Mouse (Mus musculus) lung, postnatal 0 days (tissue): ENCODE data around the gene Ksr1. TPM values are rescaled to one million over a fixed set of nuclear protein-coding genes. Genes with fewer than 3 reads are reported as not detected.

Source experiments
- ATAC-seq: fragments of 200-750 bp; cut with Nextera tagmentation; 2 replicates; pipeline ENCODE4 v1.8.0; 2017; ENCODE audit warnings: moderate library complexity
- DNase-seq: peaks from one replicate; pipeline ENCODE4 v3.0.0-alpha.2; 2016; ENCODE audit warnings: low spot score
- H3K27ac ChIP-seq: fragments of 300-500 bp; sonication (generic); 2 replicates; pipeline ENCODE4 v1.5.1; 2014; ENCODE audit warnings: antibody characterized with exemption, mild to moderate bottlenecking, low read length, mixed read lengths
- H3K27me3 ChIP-seq: fragments of 300-500 bp; sonication (generic); replicated peaks from 2 replicates; pipeline ENCODE4 v1.6.1; 2014; ENCODE audit warnings: low read length, mixed read lengths; ENCODE audit not compliant: insufficient read depth
- H3K36me3 ChIP-seq: fragments of 300-500 bp; sonication (generic); 2 replicates; pipeline ENCODE4 v1.6.1; 2014; ENCODE audit warnings: low read length, mixed read lengths; ENCODE audit not compliant: insufficient read depth
- H3K4me1 ChIP-seq: fragments of 300-500 bp; sonication (generic); 2 replicates; pipeline ENCODE4 v1.6.1; 2014; ENCODE audit warnings: antibody characterized with exemption, low read depth, low read length, mixed read lengths; ENCODE audit not compliant: insufficient read depth
- H3K4me2 ChIP-seq: fragments of 300-500 bp; sonication (generic); replicated peaks from 2 replicates; pipeline ENCODE4 v1.6.1; 2014; ENCODE audit warnings: low read depth, mild to moderate bottlenecking, low read length, moderate library complexity, mixed read lengths
- H3K4me3 ChIP-seq: fragments of 300-500 bp; sonication (generic); 2 replicates; pipeline ENCODE4 v1.5.1; 2014; ENCODE audit warnings: low read depth, low read length
- H3K9ac ChIP-seq: fragments of 300-500 bp; sonication (generic); replicated peaks from 2 replicates; pipeline ENCODE4 v1.6.1; 2014; ENCODE audit warnings: low read depth, mild to moderate bottlenecking
- H3K9me3 ChIP-seq: fragments of 300-500 bp; sonication (generic); 2 replicates; pipeline ENCODE4 v1.6.1; 2016; ENCODE audit warnings: low read length, mixed read lengths
- CTCF ChIP-seq: IDR thresholded peaks from 2 replicates; pipeline ENCODE4 v1.5.1; 2016; ENCODE audit warnings: antibody characterized with exemption, mild to moderate bottlenecking
- EP300 ChIP-seq: IDR thresholded peaks from 2 replicates; pipeline ENCODE4 v1.6.1; 2016; ENCODE audit warnings: antibody characterized with exemption, mild to moderate bottlenecking, control low read depth
- WGBS: fragments of 180-500 bp; shearing (Covaris S2); extraction: QIAGEN DNeasy Blood & Tissue Kit; methylation state at CpG from one replicate; pipeline ENCODE4 v1.1.7; 2014; 5-methylcytosine and 5-hydroxymethylcytosine counted together
- polyA plus RNA-seq: library from polyadenylated mRNA; unstranded; fragments of >200 nt; fragmentation: Nextera tagmentation; extraction: Ambion mirVana; gene quantifications from 2 replicates; pipeline ENCODE4 v1.2.1, GENCODE M21; 2015

The Ksr1 gene
- polyA plus RNA-seq, 1 experiment from 2014 or later: 2.3 TPM

DNA sequence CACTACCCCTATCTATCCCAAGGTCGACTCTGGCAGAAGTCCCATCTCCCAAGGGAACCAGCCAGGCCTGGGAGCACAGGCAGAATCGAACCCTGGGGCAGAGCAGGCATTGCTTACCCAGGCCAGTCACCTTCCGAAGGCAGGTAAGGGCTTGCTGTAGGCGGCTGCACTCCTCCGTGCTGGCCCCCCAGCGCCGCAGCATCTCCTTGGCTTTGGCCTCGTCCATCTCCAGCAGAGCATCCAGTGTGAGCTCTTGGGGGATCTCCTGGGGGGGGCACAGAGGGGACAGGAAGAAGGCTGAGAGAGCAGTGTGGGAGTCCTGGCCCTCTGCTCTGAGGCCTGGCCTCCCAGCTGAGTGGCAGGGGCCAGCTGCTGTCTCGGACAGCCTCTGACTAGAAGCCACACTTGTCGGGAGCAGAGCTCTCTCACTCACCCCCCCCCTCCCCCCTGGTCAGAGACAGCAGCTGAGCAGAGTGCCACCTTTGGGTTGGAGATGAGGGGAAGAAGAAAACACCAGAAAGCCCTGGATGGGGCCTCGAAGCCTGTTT lies 99.0 kb downstream of the Ksr1 start:
- no peak for DNase-seq
- no peaks in the 10 kb centered on the region for H3K27me3 ChIP-seq
- ATAC-seq: no peak
- WGBS: 58% methylated on average over 11 of the region's 11 CpGs
- no peak for TF ChIP-seq EP300
- TF ChIP-seq CTCF: no peak
- H3K27ac ChIP-seq: peak overlapping the region; percentile 14; the same call in 1 of the 2 replicates
- H3K4me2 ChIP-seq: no peak overlapping the region
- H3K4me3 ChIP-seq: no peak overlapping the region
- H3K9me3 ChIP-seq: no peaks in the 10 kb centered on the region
- H3K36me3 ChIP-seq: 0 out of 2 replicates have a peak, but pooled peaks cover 6% of the 10 kb centered on the region
- H3K4me1 ChIP-seq: no peaks in the 10 kb centered on the region
- H3K9ac ChIP-seq: no peak overlapping the region

DNA sequence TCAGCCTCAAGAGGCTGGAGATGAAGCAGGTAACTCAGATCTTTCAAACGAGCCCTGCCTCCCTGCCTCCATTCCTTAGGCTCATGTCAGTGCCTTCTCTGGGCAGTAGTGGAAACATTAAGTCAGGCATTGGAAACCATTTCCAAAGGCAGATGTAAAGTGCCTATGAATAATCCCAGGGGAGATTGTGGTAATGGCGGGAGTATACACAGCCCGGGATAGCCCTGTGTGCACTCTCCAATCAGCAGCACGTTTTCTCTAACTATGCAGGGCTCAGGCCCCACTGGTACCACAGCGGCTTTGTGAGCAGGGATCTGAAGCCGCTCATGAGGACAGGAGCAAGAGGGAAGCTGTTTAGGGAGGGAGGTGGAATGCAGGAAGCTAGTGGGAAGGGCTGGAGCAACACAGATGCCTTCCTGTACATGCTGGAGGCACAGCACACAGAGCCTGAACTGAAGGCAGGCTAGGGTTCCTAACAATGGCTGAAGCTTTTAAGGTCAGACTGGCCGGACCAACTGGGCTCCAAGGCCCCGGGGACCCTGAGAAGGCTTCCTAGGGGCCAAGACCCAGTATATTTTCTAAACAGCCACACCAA lies 99.5 kb downstream of the Ksr1 start:
- 55% methylated on average over 8 of the region's 8 CpGs for WGBS
- Histone ChIP-seq H3K4me1 (no peaks in the 10 kb centered on the region), H3K4me3 (no peak overlapping the region), H3K9me3 (no peaks in the 10 kb centered on the region), H3K9ac (no peak overlapping the region), H3K4me2 (no peak overlapping the region), H3K27me3 (no peaks in the 10 kb centered on the region), H3K36me3 (0 out of 2 replicates have a peak, but pooled peaks cover 6% of the 10 kb centered on the region), H3K27ac (peak overlapping the region; percentile 14; the same call in 1 of the 2 replicates)
- DNase-seq (no peak), ATAC-seq (peak; percentile 23; the same call in 1 of the 2 replicates)
- TF ChIP-seq CTCF: no peak
- no peak for TF ChIP-seq EP300

GRCm38 (mm10) chr11:79045231-79045630 lies 101.0 kb downstream of the Ksr1 start:
- TF ChIP-seq CTCF: no peak
- no peak for TF ChIP-seq EP300
- Histone ChIP-seq H3K4me3 (no peak overlapping the region), H3K36me3 (0 out of 2 replicates have a peak, but pooled peaks cover 6% of the 10 kb centered on the region), H3K4me1 (no peaks in the 10 kb centered on the region), H3K4me2 (no peak overlapping the region), H3K9me3 (no peaks in the 10 kb centered on the region), H3K27ac (no peak overlapping the region), H3K27me3 (no peaks in the 10 kb centered on the region), H3K9ac (no peak overlapping the region)
- 82% methylated on average over 9 of the region's 9 CpGs for WGBS
- ATAC-seq (no peak), DNase-seq (no peak)

DNA sequence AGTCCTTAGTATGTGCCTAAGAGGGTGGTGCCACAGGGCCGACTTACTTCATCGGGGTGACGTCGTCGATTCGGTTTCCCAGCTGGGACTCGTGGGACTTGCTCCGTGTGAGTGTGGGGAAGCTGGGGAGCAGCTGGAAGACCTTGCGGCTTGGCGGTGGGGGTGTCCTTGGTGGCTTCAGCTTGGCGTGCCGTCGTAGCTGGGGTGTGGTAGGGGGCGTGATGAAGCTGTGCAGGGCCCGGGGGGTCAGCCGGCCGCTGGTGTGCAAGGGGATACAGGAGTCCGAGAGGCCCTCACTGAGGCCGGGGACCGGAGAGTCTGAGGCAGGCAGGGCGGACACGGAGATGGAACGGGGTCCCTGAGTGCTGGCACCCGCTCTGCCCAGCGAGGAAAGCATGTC lies 101.4 kb downstream of the Ksr1 start:
- H3K27ac ChIP-seq: no peak overlapping the region
- TF ChIP-seq EP300 (no peak), CTCF (no peak)
- H3K4me1 ChIP-seq: no peaks in the 10 kb centered on the region
- ATAC-seq (no peak), DNase-seq (no peak)
- 0 out of 2 replicates have a peak, but pooled peaks cover 6% of the 10 kb centered on the region for H3K36me3 ChIP-seq
- no peak overlapping the region for H3K9ac ChIP-seq
- WGBS: 90% methylated on average over 25 of the region's 25 CpGs
- H3K9me3 ChIP-seq: no peaks in the 10 kb centered on the region
- H3K4me2 ChIP-seq: no peak overlapping the region
- no peak overlapping the region for H3K4me3 ChIP-seq
- no peaks in the 10 kb centered on the region for H3K27me3 ChIP-seq

DNA sequence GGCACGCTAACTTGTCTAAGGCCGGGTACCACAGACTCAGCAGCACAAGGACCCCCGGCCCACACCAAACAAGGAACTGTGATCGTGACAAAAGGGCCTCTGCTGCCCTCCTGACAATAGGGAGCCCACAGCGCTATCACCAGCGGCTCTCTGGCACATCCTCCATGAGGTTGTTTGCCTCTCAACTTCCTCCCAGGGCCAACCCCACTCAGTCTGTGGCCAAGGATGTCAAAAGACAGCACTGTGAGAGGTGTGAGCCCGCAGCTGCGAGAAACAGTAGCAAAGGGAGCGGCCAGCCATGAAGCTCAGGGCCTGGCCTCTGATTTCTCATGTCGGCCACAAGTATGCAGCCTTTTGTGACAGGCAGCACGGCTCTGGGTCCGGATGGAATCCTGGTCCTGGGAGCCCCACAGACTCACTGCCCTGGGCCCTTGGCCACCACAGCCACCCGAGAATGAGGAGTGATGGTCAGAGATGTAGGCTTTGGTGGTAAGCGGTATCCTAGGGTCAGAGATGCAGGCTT lies 104.2 kb downstream of the Ksr1 start:
- Histone ChIP-seq H3K36me3 (0 out of 2 replicates have a peak, but pooled peaks cover 6% of the 10 kb centered on the region), H3K4me2 (no peak overlapping the region)
- 64% methylated on average over 14 of the region's 14 CpGs for WGBS

DNA sequence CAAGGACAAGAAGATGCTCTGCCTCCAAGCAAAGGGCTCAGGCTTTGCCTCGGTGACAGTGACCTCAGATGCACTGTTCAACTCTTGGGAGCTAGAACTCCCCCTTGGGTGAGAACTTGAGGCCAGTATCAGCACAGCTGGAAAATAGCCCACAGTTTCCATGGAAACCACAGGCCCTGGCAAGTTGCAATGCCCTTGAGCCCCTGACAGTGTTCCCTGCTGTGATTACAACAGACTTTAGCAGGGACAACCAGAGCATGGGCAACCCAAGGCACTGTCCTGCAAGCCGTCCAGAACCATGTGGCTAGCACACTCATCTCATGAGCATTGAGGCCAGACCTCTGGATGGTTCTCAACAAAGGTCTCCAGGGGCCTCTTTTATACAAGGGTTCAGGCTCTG lies 106.7 kb downstream of the Ksr1 start:
- DNase-seq: peak; percentile 23
- no peak overlapping the region for H3K9ac ChIP-seq
- TF ChIP-seq CTCF: no peak
- no peak for TF ChIP-seq EP300
- no peak; the same call in 1 of the 2 replicates for ATAC-seq
- H3K4me2 ChIP-seq: no peak overlapping the region
- H3K9me3 ChIP-seq: no peaks in the 10 kb centered on the region
- no peaks in the 10 kb centered on the region for H3K27me3 ChIP-seq
- no peaks in the 10 kb centered on the region for H3K4me1 ChIP-seq
- H3K36me3 ChIP-seq: 0 out of 2 replicates have a peak, but pooled peaks cover 6% of the 10 kb centered on the region
- no peak overlapping the region for H3K4me3 ChIP-seq
- no peak overlapping the region for H3K27ac ChIP-seq
- WGBS: 43% methylated on average over 2 of the region's 2 CpGs

More for the DNA sequence above, 104.2 kb downstream of the Ksr1 start:
- DNase-seq (no peak), ATAC-seq (peak; percentile 46; the same call in 1 of the 2 replicates)
- no peak for TF ChIP-seq EP300
- Histone ChIP-seq H3K9me3 (no peaks in the 10 kb centered on the region), H3K27me3 (no peaks in the 10 kb centered on the region), H3K4me1 (no peaks in the 10 kb centered on the region), H3K27ac (no peak overlapping the region), H3K9ac (no peak overlapping the region), H3K4me3 (no peak overlapping the region)
